Comparison of ENCODE assay signal across 8 mouse cellular contexts in the genomic region with DNA sequence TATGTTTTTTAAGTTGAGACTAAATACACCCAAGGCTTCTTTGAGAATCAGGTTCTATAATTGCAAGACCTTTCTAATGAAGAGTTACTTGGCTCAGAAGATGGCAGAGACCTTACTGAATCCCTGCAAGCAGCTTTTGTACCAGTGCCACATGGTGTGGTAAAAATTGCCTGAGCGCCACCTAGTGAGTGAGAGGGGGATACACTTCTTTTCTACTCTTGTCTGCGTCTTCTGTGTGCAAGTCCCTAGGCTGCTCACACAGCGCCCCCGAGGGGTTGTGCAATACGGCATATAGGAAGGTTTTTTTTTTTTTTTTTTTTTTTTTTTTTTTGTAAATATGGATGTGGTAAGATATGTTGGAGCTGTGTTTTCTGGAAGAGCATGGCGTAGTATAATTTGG. TPM values are rescaled to one million over a fixed set of nuclear protein-coding genes. Genes with fewer than 3 reads are reported as not detected.
DNase-seq lines count a peak whose midpoint lies in the region; ATAC-seq and TF ChIP-seq lines count a peak whose summit lies in the region.

No protein-coding gene starts in this region.

- TF ChIP-seq CTCF in kidney, adult 2 months (conservative IDR thresholded peaks at IDR 0.05; ENCODE audit: insufficient read depth, insufficient read length, low read depth, low read length) = peak; percentile 73
- peak; percentile 44; the same call in 1 of the 2 replicates for TF ChIP-seq CTCF in testis, adult 2 months (IDR thresholded peaks at IDR 0.05; ENCODE audit: control insufficient read depth, insufficient read depth, insufficient replicate concordance, low read depth, low read length)

- ATAC-seq in granulocyte monocyte progenitor cell, adult 5-6 weeks (replicated peaks; ENCODE audit: poor library complexity, severe bottlenecking) = peak; percentile 99
- 0 out of 2 replicates have a peak, but pooled peaks have one; percentile 14 for ATAC-seq in neural tube, embryonic 11.5 days (ENCODE audit: insufficient read depth, low FRiP score, low TSS enrichment)

- H3K27me3 ChIP-seq in kidney, adult 2 months (replicated peaks; ENCODE audit: control insufficient read depth, insufficient read depth, low read length) = no peaks in the 10 kb centered on the region
- no peaks in the 10 kb centered on the region for H3K27me3 ChIP-seq in limb, embryonic 10.5 days (ENCODE audit: low read depth, poor library complexity, severe bottlenecking)
- no peaks in the 10 kb centered on the region for H3K27me3 ChIP-seq in neural tube, embryonic 11.5 days (ENCODE audit: control insufficient read depth, insufficient read depth, low read length)
- no peaks in the 10 kb centered on the region for H3K27me3 ChIP-seq in testis, adult 2 months (ENCODE audit: control insufficient read depth, insufficient read depth, low read length)

- H3K4me2 ChIP-seq in neural tube, embryonic 11.5 days (ENCODE audit: low read depth) = no peak overlapping the region

- no peak overlapping the region for H3K27ac ChIP-seq in kidney, adult 2 months (ENCODE audit: insufficient read depth, low read depth, low read length)
- no peak overlapping the region for H3K27ac ChIP-seq in limb, embryonic 10.5 days
- H3K27ac ChIP-seq in neural tube, embryonic 11.5 days (ENCODE audit: low read depth, low read length) = no peak overlapping the region
- H3K27ac ChIP-seq in testis, adult 2 months (ENCODE audit: control insufficient read depth, insufficient read depth, low read depth, low read length) = no peak overlapping the region

- 16% methylated on average over 6 of the region's 6 CpGs for WGBS in kidney, adult 2 months
- WGBS in limb, embryonic 10.5 days = 24% methylated on average over 6 of the region's 6 CpGs
- 26% methylated on average over 6 of the region's 6 CpGs for WGBS in neural tube, embryonic 11.5 days

- no peaks in the 10 kb centered on the region for H3K36me3 ChIP-seq in kidney, adult 2 months (ENCODE audit: control insufficient read depth, insufficient read depth, low read length)
- no peaks in the 10 kb centered on the region for H3K36me3 ChIP-seq in limb, embryonic 10.5 days
- H3K36me3 ChIP-seq in neural tube, embryonic 11.5 days (ENCODE audit: control insufficient read depth, insufficient read depth, low read length) = no peaks in the 10 kb centered on the region
- H3K36me3 ChIP-seq in testis, adult 2 months (ENCODE audit: control insufficient read depth, insufficient read depth, low read length) = no peaks in the 10 kb centered on the region

- no peaks in the 10 kb centered on the region for H3K9me3 ChIP-seq in limb, embryonic 10.5 days (replicated peaks)
- H3K9me3 ChIP-seq in neural tube, embryonic 11.5 days (ENCODE audit: control insufficient read depth, low read length) = no peaks in the 10 kb centered on the region

- H3K4me1 ChIP-seq in kidney, adult 2 months (ENCODE audit: control insufficient read depth, insufficient read depth, low read length) = no peaks in the 10 kb centered on the region
- H3K4me1 ChIP-seq in limb, embryonic 10.5 days = no peaks in the 10 kb centered on the region
- H3K4me1 ChIP-seq in neural tube, embryonic 11.5 days (ENCODE audit: control insufficient read depth, insufficient read depth, low read length) = no peaks in the 10 kb centered on the region
- no peaks in the 10 kb centered on the region for H3K4me1 ChIP-seq in testis, adult 2 months (ENCODE audit: control insufficient read depth, insufficient read depth, low read length)

- H3K4me3 ChIP-seq in kidney, adult 2 months (ENCODE audit: insufficient read depth, low read depth, low read length) = no peak overlapping the region
- H3K4me3 ChIP-seq in limb, embryonic 10.5 days = no peak overlapping the region
- H3K4me3 ChIP-seq in neural tube, embryonic 11.5 days (ENCODE audit: low read depth, low read length) = no peak overlapping the region
- H3K4me3 ChIP-seq in testis, adult 2 months (ENCODE audit: control insufficient read depth, low read depth, low read length) = no peak overlapping the region

- H3K9ac ChIP-seq in neural tube, embryonic 11.5 days (ENCODE audit: low read length) = no peak overlapping the region

- no peak for TF ChIP-seq POLR2A in kidney, adult 2 months (IDR thresholded peaks at IDR 0.05; ENCODE audit: low read depth, low read length)
- no peak for TF ChIP-seq POLR2A in testis, adult 2 months (IDR thresholded peaks at IDR 0.05; ENCODE audit: control insufficient read depth, low read depth, low read length)

- peak; percentile 29 for DNase-seq in ovary, adult 18-20 months (ENCODE audit: low spot score)
- DNase-seq in ovary, postnatal 10 days (ENCODE audit: low spot score) = no peak
- peak; percentile 68 for DNase-seq in cerebellum, postnatal 36 days
- DNase-seq in kidney, adult 2 months = peak; percentile 83
- peak; percentile 54 for DNase-seq in limb, embryonic 10.5 days (ENCODE audit: low spot score)
- peak; percentile 50 for DNase-seq in neural tube, embryonic 11.5 days (ENCODE audit: low spot score)

RNA-seq across cellular contexts. Expression of a gene that starts 13.5 kb away (rescaled TPM):
- not detected in 2 replicates for total RNA-seq in granulocyte monocyte progenitor cell, adult 5-6 weeks (2014; fragmentation: Nextera tagmentation)
- total RNA-seq in granulocyte monocyte progenitor cell, adult 5-6 weeks (2017) = not detected in 2 replicates
- polyA plus RNA-seq in kidney, adult 2 months (2012; rRNA removed) = 0.10 and 0.11 TPM in 2 replicates
- not detected in 2 replicates for polyA plus RNA-seq in limb, embryonic 10.5 days (2016; fragmentation: Nextera tagmentation; extraction: Ambion mirVana)
- polyA plus RNA-seq in neural tube, embryonic 11.5 days (2014; fragmentation: Nextera tagmentation; extraction: Ambion mirVana) = not detected in 2 replicates
- polyA plus RNA-seq in testis, adult 2 months (2012; rRNA removed) = 0.04 and 0.94 TPM in 2 replicates

RNA-seq across cellular contexts. Expression of a gene that starts 32.2 kb away (rescaled TPM):
- total RNA-seq in granulocyte monocyte progenitor cell, adult 5-6 weeks (2014; fragmentation: Nextera tagmentation) = not detected in 2 replicates
- total RNA-seq in granulocyte monocyte progenitor cell, adult 5-6 weeks (2017) = not detected in 2 replicates
- polyA plus RNA-seq in kidney, adult 2 months (2012; rRNA removed) = not detected in 2 replicates
- not detected in 2 replicates for polyA plus RNA-seq in limb, embryonic 10.5 days (2016; fragmentation: Nextera tagmentation; extraction: Ambion mirVana)
- 0.25 TPM in 1 of 2 replicates, not detected in the other for polyA plus RNA-seq in neural tube, embryonic 11.5 days (2014; fragmentation: Nextera tagmentation; extraction: Ambion mirVana)
- not detected in 2 replicates for polyA plus RNA-seq in testis, adult 2 months (2012; rRNA removed)

RNA-seq across cellular contexts. Expression of a gene that starts 35.7 kb away (rescaled TPM):
- not detected in 2 replicates for total RNA-seq in granulocyte monocyte progenitor cell, adult 5-6 weeks (2014; fragmentation: Nextera tagmentation)
- not detected in 2 replicates for total RNA-seq in granulocyte monocyte progenitor cell, adult 5-6 weeks (2017)
- not detected in 2 replicates for polyA plus RNA-seq in kidney, adult 2 months (2012; rRNA removed)
- polyA plus RNA-seq in limb, embryonic 10.5 days (2016; fragmentation: Nextera tagmentation; extraction: Ambion mirVana) = not detected in 2 replicates
- 0.38 and 0.59 TPM in 2 replicates for polyA plus RNA-seq in neural tube, embryonic 11.5 days (2014; fragmentation: Nextera tagmentation; extraction: Ambion mirVana)
- polyA plus RNA-seq in testis, adult 2 months (2012; rRNA removed) = not detected in 2 replicates
